Mouse (Mus musculus): ENCODE results near the gene Fcgr4.
"Not testable (repeated sequence)": the region's sequence is repeated elsewhere in the genome, so short reads cannot be mapped to it uniquely, and the experiment has no call there.

Gene Fcgr4

DNA sequence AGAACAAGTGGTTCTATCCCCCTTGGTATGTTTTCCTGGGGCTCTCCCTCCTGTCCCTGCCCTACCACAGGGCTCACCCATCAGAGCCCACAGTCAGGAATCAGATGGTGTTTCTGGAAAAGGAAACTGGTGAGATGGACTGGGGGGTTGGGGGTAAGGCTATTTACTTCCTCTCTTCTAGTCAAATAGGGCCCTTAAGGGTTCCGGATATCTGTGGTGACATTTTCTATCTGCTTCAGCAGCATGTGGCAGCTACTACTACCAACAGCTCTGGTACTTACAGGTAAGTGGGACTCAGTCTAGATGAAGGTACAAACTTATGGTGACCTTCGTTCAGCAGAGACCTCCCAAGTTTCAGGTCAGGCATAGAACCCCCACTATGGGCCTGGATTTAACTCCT, at the start of gene Fcgr4:
Fcgr4 (plus strand) TSS at position 184 of the 400 bp plus-strand sequence.
- DNase-seq: no peak

DNA sequence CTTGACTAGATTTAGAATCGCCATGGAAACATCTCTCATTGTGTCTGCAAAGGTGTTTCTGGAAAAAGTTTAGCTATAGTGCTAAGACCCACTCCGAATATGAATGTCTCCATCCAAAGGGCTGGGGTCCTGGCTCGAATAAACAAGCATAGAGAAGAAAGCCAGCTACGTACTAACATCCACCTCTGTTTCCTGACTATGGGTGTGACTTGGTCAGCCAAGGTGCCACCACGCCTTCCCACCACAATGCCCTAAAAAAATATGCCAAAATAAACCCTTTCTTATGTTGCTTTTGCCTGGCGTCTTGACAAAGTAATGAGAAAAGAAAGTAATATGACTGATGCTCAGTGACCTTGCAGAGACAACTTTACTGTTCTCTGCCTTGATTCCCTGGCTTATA, 46.2 kb upstream of the Fcgr4 start:
- DNase-seq: no peak

DNA sequence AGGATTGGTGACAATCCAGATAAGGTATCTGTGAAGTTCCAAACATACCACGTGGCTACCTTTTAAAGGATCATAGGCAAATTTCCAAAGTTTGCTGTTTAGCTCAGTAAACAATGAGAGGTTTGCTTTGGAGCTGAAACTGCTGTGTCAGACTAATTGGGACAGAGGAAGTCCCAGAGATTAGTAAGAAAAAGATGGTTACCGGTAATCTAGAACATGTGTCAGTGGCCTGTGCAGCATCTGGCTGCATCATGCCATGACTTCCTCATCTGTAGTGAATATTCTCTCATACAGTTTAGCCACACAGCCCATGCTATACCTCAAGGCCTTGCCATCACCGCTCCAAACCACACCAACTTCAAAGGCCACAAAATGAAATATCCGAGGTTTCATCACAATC, 45.8 kb upstream of the Fcgr4 start:
- no peak for DNase-seq

DNA sequence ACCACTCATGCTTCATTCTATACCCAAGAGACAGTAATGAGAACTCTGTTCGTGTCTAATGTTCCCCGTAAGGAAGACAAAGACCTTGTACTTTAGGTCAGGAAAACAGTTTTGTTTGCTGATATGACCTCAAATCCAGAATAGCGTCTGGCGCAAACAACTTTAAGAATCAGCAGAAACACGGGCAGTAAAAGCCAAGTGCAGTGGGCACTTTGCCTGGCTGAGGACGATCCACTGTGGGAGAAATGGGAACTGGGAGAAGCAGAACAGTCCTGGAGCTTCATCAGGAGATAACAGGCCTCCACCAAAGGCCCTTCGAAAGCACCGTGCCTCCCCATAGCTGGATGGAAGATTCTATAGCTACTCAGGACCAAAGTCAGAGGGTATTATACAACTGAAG, 44.5 kb upstream of the Fcgr4 start:
- DNase-seq: no peak

DNA sequence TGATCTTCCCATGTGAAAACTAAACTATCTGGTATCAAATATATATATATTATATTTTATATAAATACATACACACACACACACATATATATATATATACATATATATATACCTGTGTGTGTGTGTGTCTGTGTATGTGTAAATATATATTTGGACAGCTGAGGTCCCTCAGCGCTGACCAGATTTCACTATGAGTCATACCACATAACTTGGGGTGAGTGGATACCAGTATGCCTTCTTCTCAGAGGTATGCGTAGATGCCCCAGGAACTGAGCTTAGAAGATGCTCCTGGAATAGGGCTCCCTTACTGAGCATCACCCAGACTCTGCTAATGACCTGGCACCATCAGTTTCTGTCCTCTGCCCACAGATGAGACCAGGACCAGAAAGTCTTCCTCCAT, 44.0 kb upstream of the Fcgr4 start:
- DNase-seq: no peak

DNA sequence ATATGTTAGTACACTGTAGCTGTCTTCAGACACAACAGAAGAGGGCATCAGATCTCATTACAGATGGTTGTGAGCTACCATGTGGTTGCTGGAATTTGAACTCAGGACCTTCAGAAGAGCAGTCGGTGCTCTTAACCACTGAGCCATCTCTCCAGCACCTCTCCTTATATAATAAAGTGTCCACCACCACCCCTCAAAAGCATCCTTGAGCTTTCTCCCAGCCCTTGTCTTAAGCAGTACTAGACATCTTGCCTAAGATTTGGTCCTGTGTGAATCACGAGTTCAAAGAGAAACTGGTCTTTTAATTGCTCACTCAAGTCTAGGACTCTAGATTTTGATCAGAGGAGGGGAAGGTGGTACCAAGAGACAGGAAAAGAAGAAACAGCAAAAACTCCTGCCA, 43.4 kb upstream of the Fcgr4 start:
- DNase-seq: not testable (repeated sequence)

DNA sequence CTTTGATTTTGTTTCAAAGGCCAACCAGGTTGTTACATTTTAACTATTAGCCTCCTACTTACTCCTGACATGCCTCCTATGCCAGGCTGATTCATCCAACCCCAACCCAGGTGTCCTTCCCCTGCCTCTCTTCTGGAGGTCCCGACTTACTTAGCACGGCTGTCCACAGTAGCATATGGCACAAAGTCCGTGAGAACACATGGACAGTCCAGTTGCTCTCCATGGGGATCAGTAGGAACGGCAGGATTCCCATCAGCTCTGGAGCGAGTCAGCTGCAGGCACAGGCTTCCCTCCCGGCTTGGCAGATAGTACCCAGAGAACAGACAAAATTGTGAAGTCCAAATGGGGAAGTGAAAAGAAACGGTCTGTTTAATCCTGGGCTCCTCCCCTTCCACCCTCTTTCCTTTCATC, 43.0 kb upstream of the Fcgr4 start:
- DNase-seq: no peak

DNA sequence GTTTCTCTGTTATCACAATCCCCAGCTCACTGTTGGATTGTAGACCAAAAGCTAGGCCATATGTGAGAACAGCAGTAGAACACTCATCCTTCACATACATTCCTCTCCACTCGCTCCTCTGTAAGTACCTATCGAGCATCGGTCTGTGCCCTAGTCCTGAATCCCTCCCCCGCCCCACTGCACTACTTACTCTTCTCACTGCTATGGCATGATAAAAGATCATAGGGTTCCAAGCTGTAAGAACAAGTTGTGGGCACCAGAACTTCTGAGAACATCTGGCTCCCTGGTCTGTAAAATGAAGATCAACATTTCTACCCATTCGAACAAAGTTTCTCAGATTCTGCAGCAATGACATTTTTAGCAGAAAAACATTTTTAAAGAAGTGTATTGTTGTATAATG, 42.3 kb upstream of the Fcgr4 start, which contains the start of gene Fcgr2b:
Fcgr2b (minus strand) TSS at position 101 of the 400 bp plus-strand sequence.
- no peak for DNase-seq

DNA sequence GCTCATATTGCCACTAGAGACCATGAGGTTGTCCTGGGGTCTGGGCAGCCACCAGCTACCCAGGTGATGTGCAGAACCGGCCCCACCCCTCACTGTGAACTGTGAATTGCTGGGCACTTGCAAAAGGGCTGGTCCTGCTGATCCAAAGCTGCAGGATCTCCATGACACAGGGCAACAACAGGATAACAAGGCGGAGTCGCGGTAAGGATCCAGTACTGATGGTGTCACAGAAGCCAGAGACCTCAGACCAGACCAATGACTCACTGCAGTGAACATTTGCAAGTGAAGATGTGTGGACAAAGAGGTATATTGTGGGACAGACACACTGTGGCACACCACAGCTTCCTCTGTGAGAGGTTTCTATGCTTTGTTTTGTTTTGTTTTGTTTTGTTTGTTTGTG, 40.1 kb upstream of the Fcgr4 start:
- DNase-seq: no peak

DNA sequence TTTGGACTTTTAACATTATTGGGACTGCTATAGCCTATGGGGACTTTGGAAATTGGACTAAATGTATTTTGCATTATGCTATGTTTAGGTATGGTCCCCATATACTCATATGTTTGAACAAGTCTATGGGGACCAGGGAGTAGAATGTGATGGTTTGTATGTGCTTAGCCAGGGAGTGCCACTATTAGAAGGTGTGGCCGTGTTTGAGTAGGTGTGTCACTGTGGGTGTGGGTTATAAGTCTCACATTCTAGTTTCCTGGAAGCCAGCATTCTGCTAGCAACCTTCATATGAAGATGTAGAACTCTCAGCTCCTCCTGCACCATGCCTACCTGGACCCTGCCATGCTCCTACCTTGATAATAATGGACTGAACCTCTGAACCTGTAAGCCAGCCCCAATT, 37.0 kb upstream of the Fcgr4 start:
- not testable (repeated sequence) for DNase-seq

DNA sequence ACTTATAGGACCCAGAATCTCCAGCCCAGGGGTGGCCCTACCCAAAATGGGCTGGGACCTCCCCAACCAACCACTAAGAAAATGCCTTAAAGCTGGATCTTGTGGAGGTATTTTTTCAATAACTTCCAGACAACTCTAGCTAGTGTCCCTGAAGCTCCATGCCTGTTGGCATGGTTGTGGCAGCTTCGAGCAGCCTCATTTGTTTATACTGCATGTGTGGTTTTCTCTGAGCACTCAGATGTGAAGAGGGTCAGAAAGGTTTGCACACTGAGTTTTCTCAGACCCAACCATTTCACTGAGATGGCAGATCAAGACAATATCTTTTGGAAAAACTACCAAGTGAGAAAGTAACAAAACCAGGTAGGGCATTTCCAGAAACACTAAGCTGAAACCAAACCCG, 36.4 kb upstream of the Fcgr4 start:
- DNase-seq: no peak

DNA sequence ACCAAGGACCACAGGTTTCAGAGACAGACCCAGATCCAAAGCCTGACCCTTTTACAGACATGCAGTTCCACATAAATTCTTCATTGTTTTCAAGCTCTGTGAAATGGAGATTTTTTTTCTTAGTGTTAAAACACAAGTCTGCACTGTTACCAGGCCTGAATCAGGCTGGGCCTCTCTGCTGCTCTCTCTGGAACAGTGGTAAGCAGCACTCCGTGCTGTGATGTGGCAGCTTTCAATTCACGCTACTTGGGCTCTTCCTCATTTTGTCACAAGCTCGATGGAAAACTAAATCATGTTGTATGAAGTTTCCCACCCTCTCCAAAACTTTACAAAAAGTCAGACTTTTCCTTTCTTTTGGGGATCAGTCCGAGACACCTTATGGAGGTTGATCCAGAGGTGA, 35.7 kb upstream of the Fcgr4 start:
- DNase-seq: no peak

DNA sequence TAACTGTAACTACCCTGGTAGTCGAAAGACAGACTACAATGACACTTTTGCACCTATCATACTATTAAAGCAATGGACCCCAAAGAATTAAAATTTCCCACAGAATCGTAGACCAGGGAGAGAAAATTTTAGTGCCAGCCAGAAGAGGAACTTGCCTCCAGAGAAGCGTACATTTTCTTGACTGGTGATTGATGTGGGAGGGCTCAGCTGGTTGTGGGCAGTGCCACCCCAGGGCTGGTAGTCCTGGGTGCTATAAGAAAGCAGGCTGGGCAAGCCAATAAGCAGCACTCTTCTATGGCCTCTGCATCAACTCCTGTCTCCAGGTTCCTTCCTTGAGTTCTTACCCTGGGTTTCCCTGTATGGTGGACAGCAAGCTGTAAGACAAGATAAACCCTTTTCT, 33.6 kb upstream of the Fcgr4 start:
- no peak for DNase-seq

DNA sequence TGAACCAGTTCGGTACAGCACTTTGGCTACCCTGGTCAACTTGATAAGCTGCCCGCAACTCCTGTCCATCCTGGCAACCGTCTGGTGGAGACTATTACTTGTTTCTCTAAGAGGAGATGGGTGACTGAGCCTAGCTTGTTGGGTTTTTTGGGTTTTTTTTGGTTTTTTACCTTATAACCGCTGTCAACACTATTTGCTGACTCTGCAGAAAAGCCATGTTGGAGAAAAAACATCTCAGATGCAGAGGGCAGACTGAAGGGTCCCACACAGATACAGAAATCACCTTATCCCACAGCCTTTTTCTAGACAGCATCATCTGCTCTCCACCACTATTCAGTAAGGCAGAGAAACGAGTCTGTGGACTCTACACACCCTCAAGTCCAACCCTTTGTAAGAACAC, 32.9 kb upstream of the Fcgr4 start:
- DNase-seq: no peak

DNA sequence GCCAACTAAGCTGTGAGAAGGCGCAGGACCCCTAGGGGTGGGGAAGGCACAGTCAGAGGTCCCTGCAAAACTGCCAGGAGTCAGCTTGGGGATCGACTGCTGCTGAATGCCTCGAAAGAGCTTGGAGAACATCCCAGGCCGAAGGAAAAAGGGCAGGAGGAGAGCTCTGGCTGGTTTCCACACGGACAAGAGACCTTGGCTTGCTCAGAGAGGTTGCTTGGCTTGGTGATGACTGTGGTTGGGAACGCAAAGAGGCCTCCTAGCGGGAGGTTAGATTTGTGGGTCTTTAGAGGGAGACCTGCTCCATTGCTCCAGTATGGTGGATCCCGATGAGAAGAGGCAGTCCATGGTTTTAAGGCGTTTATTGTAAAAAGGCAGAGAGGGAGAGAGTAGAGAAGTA, 29.1 kb upstream of the Fcgr4 start:
- DNase-seq: no peak

DNA sequence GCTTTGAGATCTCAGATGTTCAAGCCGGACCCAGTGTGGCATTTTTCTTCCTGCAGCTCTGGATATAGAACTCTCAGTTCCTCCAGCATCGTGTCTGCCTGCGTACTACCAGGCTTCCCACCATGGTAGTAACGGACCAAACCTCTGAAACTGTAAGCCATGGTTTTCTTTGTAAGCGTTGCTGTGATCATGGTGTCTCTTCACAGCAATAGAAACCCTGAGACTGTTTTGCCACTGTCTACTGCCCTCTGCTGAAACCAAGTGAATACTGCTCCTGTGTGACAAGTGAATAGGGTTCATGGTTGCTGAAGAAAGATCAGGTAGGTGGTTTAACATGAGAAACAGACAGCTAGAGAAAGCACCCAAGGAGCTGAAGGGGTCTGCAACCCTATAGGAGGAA, 26.2 kb upstream of the Fcgr4 start:
- peak in 1 of 2 experiments; percentile 57 for DNase-seq

DNA sequence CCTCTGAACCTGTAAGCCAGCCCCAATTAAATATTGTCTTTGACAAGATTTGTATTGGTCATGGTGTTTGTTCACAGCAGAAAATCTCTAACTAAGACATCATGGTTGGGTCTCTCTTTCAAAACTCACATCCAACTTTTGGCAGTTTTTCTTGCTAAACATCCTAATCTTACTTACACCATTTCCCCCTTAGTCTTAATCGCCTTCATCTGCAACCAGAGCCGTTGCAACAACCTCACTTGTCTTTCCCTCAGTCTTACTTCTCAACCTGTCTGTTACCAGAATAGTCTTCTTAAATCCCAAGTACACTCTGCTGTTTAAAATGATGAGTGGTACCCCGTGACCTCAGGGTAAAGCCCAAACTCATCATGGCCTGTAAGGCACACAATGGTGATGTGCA, 22.7 kb upstream of the Fcgr4 start:
- DNase-seq: no peak

DNA sequence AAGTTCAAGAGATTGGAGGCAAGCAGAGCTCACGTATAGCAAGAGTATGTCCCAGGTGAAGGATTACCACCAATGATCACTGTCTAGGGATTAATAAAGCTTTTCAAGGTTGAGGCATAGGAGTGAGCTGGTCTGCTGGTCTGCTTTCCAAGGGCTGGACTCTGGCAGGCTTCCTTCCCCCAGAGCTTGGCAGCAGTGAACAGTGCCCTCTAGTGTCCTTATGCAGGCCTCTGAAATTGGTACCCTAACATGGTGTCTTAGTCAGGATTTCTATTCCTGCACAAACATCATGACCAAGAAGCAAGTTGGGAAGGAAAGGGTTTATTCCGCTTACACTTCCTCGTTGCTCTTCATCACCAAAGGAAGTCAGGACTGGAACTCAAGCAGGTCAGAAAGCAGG, 22.0 kb upstream of the Fcgr4 start:
- peak; percentile 40 to 80 for DNase-seq

DNA sequence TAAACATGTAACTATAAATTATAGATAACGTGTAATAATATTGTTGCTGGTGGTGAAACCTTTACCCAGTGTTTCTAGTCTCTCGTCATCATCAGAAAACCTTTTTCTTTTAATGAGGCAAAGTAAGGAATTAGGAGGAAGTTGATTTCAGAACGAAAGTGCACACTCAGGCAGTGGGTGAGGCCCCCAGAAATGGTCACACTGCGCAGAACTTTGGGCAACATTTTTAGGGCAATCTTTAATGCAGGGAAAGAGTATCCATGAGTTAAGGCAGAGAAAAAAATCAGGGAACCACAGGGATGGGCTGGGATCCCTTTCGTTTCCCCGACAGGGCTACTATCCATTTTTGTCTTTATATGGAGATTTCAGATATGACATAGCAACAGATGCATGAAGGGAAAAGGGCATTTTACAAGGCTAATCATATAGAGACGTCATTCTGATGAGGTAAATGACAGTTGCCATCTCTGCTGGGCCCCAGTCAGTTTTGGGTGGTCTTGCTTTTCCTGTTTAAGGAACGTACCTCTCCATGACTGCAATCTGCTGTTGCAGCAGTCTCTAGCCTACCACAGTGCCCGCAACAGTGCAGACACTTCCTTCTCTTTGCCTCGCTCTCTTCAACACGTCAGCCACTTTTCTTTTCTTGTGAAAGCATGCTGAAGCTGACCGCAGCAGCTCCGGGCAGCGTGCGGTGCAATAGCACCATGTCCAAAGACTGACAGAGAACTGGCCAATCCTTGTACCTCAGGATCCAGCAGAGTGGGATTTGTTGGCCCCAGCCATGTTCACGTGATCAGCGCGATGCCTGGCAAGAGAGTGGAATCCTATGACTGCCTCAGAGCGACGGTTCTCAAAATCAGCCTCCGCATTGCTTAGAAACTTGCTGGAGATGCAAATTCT, 20.7 kb upstream of the Fcgr4 start:
- DNase-seq: peak; percentile 63 to 71

DNA sequence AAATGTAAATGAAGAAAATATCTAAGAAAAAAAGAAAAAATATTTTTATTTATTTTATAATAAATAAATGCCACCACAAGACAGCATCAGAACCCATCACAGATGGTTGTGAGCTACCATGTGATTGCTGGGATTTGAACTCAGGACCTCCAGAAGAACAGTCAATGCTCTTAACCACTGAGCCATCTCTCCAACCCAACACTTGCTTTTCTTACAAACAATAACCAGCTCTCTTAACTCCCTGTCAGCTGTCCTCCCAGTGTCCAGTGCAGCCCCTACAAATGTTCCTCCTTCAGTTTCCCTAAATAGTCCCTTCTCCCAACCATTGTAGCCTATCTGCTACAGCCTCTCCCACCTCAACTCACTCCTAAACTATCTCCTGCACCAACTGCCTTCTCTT, 18.9 kb upstream of the Fcgr4 start:
- DNase-seq: no peak

DNA sequence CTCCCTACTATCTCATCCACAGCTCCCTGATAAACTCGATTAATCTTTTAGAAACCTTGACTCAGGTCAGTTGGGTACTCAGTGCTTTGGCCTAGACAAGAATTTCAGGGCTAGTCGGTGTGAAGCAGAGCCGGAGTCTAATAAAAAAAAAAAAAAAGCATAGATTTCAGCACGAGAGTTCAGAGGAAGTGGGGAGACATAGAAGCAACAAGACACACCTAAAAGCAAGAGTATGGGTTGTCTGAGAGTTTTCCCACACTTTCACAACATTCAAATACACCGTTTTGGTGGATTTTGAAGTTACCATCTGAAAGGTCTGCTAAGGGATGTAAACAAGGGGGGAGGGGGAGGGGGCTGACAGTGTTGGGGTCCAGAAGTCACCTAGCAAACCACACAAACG, 13.6 kb upstream of the Fcgr4 start:
- DNase-seq: no peak

DNA sequence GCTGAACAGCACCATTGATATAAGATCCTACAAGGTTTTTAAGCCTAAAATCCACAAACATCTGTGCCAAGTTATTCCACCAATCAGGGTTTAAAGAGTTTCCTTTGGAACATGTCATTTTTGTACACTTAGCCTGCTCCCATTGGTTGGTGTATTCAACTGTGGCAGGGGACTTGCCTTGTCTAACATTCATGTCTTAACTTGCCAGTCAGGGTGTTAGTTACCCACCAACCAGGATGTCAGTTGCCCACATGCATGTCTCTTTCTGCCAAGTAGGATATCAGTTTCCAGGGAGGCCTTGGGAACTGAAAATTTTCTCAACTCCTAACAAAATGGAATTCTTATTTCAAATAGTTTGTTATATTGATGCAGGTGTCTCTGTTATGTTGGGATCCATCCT, 13.1 kb upstream of the Fcgr4 start:
- DNase-seq: no peak

DNA sequence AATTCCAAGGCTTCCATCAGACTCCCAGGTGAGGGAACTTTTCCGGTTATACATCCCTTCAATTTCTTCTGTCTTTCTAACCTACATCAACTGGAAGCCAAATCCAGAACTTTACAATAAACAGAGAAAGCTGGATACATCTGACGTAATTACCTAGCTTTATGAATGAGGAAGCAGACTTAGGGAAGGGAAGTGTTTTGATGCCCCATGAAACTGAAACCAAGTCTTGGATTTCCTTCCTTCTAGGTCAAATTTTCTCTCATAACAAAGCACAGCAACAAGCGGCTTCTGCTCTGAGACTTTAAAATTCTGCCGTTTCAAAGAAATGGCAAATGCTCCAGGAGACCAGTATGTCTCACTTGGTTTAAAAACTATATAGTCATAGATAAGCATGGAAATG, 12.4 kb upstream of the Fcgr4 start:
- DNase-seq: no peak

DNA sequence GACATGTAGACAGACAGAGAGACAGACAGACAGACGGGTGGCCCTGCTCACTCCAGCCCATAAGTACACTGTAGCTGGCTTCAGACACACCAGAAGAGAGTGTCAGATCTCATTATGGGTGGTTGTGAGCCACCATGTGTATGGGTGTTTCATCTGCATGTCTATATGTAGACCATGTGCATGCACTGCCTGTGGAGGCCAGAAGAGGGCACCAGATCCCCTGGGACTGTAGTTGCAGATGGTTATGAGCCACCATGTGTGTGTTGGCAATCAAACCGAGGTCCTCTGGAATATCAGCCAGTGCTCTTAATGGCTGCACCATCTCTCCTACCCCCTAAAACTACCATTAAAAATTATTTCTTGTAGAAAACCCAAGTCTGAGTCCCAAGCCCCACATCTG, 11.8 kb upstream of the Fcgr4 start:
- peak in 1 of 2 experiments; percentile 36 for DNase-seq

DNA sequence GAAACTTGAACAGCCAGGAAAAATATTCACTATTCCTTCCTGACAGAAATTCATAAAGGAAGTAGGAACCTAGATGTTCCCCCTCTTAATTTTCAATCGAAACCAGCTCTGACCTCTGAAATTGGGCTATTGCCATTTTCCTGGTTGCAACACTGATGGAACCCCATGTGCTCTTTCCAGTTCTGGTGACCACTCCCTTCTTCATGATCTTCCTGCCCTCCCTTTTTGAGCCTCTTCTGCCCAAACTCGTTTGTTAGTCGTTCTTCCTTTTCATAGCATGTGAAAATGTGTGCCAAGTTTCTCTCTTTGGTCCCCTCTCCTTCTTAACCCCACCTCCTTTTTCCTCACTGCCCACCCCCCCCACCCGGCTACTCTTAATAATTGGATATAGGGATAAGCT, 7.0 kb upstream of the Fcgr4 start:
- no peak for DNase-seq

Measured in lung, postnatal 4 days (tissue).